Mouse (Mus musculus): Measurements from ENCODE around the gene Ms4a10.

Gene Ms4a10

GRCm38 (mm10) chr19:10918321-10918991 is 56.0 kb downstream of the Ms4a10 start:
- DNase-seq (ENCODE audit: low spot score): no peak

DNA sequence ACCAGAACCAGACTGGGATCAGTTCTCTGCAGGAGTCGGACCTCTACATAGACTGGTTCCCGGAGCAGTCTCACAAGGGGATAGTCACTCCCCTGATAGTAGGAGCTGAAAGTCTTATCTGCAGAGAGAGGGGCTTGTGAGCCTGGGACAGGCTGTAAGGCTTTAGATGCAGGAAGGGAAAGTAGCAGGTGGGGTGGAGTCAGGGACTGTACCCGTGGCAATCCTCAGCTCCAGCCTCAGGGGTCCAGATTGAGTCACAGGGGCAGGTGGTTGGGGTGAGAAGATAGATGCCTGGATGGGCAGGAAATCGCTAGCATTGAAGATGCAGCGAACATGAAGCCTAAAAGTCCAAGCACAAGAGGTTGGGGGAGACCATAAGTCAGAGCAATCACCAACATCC is 58.0 kb downstream of the Ms4a10 start:
- DNase-seq (ENCODE audit: low spot score): no peak

- no peak for DNase-seq (ENCODE audit: low spot score)
These were observed 59.6 kb downstream of the Ms4a10 start for GRCm38 (mm10) chr19:10914870-10915269.

DNA sequence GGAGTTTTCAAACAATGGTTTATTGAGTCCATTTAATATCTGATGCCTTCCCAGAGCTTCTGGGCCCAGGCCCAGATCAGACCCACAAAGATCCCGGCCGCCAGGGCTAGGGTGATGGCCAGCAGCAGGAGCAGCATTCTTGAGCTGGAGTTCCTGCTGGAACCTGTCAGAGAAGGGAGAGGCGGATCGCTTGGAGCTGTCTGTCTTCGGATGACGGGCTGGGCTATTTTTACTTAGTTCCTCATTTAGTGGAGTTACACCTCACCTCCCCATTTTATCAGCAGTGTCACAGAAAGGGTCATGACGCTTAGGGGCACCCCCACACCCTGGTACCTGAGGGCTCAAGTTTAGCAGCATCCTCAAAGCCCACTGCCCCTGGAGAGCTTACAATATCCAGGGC is 60.2 kb downstream of the Ms4a10 start:
- no peak for DNase-seq (ENCODE audit: low spot score)
